Mouse (Mus musculus) kidney, embryonic 14.5 days (tissue): ENCODE measurements around the gene Ippk. TPM values are rescaled to one million over a fixed set of nuclear protein-coding genes. Genes with fewer than 3 reads are reported as not detected.

Source experiments
- ATAC-seq: fragments of 200-750 bp; cut with Nextera tagmentation; 2 replicates; pipeline ENCODE4 v1.8.0; 2017; ENCODE audit warnings: moderate number of reproducible peaks, mild to moderate bottlenecking, moderate TSS enrichment, moderate library complexity; ENCODE audit not compliant: low FRiP score, low TSS enrichment
- H3K27ac ChIP-seq: fragments of 300-500 bp; sonication (generic); 2 replicates; pipeline ENCODE4 v1.5.1; 2014; ENCODE audit warnings: low read depth, mild to moderate bottlenecking, low read length, moderate library complexity, mixed read lengths
- H3K27me3 ChIP-seq: fragments of 300-500 bp; sonication (generic); 2 replicates; pipeline ENCODE4 v1.6.1; 2014; ENCODE audit warnings: mild to moderate bottlenecking, low read length; ENCODE audit not compliant: control insufficient read depth, insufficient read depth
- H3K36me3 ChIP-seq: fragments of 300-500 bp; sonication (generic); 2 replicates; pipeline ENCODE4 v1.6.1; 2014; ENCODE audit warnings: low read length, mixed read lengths; ENCODE audit not compliant: control insufficient read depth, insufficient read depth
- H3K4me1 ChIP-seq: fragments of 300-500 bp; sonication (generic); 2 replicates; pipeline ENCODE4 v1.6.1; 2014; ENCODE audit warnings: low read length, mixed read lengths; ENCODE audit not compliant: control insufficient read depth, insufficient read depth
- H3K4me2 ChIP-seq: fragments of 300-500 bp; sonication (generic); replicated peaks from 2 replicates; pipeline ENCODE4 v1.6.1; 2014; ENCODE audit warnings: low read depth, mild to moderate bottlenecking, low read length
- H3K4me3 ChIP-seq: fragments of 300-500 bp; sonication (generic); 2 replicates; pipeline ENCODE4 v1.5.1; 2014; ENCODE audit warnings: mild to moderate bottlenecking, low read length
- H3K9ac ChIP-seq: fragments of 300-500 bp; sonication (generic); 2 replicates; pipeline ENCODE4 v1.6.1; 2014; ENCODE audit warnings: low read depth, mild to moderate bottlenecking, low read length, moderate library complexity
- H3K9me3 ChIP-seq: fragments of 300-500 bp; sonication (generic); 2 replicates; pipeline ENCODE4 v1.6.1; 2016; ENCODE audit warnings: low read length; ENCODE audit not compliant: control insufficient read depth
- WGBS: fragments of 180-500 bp; shearing (Covaris S2); extraction: QIAGEN DNeasy Blood & Tissue Kit; methylation state at CpG from one replicate; pipeline ENCODE4 v1.1.7; 2014; 5-methylcytosine and 5-hydroxymethylcytosine counted together
- polyA plus RNA-seq: library from polyadenylated mRNA; unstranded; fragments of >200 nt; fragmentation: Nextera tagmentation; extraction: Ambion mirVana; gene quantifications from 2 replicates; pipeline ENCODE4 v1.2.1, GENCODE M21; 2014

Gene Ippk
- 8.0 and 16.8 TPM in 2 replicates for polyA plus RNA-seq

DNA sequence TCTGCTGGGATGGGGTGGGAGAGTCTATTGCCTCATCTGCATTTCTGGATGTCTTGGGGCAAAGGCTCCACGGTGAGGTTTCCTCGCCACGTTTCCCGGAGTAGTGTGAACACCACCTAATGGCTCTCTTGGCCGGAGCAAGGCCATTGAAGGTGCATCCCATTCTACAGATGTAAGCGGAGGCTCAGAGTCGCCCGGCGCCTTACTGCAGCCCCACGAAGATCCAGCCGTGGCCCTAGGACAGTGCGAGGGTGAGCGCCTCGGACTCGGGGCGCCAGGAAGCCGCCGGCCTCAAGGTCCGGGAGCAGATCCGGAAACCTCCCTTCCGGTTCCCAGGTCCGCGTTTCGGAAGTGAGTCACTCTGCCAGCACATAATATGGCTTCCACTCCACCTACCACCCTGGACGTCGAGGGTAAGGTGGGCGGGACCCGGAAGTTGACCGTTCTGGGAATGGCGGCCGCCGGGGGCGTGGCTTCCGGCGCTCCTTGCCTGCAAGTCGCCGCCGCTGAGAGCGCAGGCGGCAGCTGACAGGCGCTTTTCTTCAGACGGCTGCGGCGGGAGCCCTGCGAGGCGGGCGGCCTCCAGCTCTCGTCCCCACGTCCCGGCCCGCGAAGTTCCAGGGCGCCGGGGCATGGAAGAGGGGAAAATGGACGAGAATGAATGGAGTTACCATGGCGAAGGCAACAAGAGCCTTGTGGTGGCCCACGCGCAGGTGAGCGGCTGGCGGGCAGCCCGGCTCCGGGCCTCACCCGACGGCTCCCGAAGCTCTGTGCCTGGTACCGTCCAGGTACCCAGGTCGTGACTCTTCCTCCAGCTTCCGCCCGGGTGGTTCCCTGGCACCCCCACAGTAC lies at the start of gene Ippk:
Gene Ippk, plus strand, starts transcription at position 496 of the 852 bp plus-strand sequence.
- Histone ChIP-seq H3K27me3 (no peaks in the 10 kb centered on the region), H3K27ac (peak within 1 kb of the TSS; percentile 78), H3K4me2 (peak within 1 kb of the TSS; percentile 64), H3K4me1 (peaks cover 13% of the 10 kb centered on the region), H3K36me3 (no peaks in the 10 kb centered on the region), H3K4me3 (peak within 1 kb of the TSS; percentile 94), H3K9me3 (no peaks in the 10 kb centered on the region; the same call in 1 of the 2 replicates), H3K9ac (peak within 1 kb of the TSS; percentile 84)
- under 1% methylated on average over 63 of the region's 69 CpGs for WGBS
- ATAC-seq = peak; percentile 98

DNA sequence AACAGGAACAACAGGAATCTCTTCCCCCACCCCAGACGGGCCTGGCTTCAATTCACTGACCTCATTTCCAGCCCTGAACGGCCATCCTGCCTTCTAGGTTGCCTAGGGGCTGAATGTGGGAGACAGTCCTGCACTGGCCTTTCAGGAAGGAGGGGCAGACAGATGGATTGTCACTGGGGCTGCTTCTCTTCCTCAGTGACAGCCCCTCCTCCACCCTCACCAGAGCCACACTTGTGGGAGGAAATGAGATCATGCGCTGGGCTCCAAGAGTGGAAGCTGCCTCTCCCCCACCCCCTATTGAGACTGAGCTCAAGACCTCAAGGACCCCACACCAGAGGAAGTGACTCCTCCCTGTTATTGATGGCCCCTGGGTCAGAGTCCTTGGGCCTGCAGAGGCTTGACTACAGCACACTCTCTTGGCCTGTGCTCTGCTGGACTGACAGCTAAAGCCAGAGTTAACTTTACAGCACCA lies 49.6 kb upstream of the Ippk start:
- H3K4me1 ChIP-seq = peaks cover 14% of the 10 kb centered on the region
- peaks cover 27% of the 10 kb centered on the region for H3K36me3 ChIP-seq
- H3K4me3 ChIP-seq = no peak overlapping the region
- no peak overlapping the region for H3K4me2 ChIP-seq
- no peaks in the 10 kb centered on the region for H3K27me3 ChIP-seq
- H3K9ac ChIP-seq = peak overlapping the region; percentile 31; the same call in 1 of the 2 replicates
- H3K27ac ChIP-seq = peak overlapping the region; percentile 86
- H3K9me3 ChIP-seq = no peaks in the 10 kb centered on the region
- peak; percentile 91 for ATAC-seq
- WGBS = 20% methylated on average over 3 of the region's 3 CpGs

DNA sequence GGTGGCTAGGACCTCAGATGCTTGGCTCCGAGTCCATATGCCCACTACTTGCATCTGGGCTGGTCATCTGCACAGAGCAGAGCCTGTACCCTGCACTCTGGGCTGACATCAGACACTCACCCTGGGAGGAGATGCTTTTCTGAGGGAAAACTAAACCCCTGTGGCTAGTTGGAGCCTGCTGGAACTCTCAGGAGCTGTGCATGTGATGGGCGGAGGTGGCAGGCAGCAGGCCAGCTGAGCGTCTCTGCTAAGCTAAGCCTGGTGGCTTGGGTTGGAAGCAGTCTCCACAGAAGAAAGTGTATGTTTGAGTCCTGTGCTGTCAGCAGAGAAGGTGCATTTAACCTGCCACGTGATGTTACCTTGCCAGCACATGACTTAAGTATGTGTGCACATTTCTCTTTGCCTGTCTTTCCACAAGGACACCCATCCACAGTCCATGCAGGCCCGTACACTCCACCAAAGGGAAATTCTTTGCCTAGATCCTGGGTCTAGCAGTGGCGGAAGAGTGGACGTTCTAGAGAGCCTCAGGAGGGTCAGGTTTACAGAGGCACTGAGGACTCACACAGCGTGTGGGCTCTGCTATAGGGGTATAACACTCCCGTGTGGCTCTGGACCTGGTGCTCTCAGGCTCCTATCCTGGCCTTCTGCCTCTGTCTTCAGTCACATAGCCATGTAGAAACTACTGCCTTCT lies 48.5 kb upstream of the Ippk start:
- Histone ChIP-seq H3K27me3 (no peaks in the 10 kb centered on the region), H3K36me3 (peaks cover 36% of the 10 kb centered on the region), H3K4me2 (no peak overlapping the region), H3K4me3 (no peak overlapping the region), H3K9ac (no peak overlapping the region), H3K4me1 (peaks cover 14% of the 10 kb centered on the region), H3K9me3 (no peaks in the 10 kb centered on the region), H3K27ac (no peak overlapping the region)
- 85% methylated on average over 9 of the region's 9 CpGs for WGBS
- no peak for ATAC-seq

DNA sequence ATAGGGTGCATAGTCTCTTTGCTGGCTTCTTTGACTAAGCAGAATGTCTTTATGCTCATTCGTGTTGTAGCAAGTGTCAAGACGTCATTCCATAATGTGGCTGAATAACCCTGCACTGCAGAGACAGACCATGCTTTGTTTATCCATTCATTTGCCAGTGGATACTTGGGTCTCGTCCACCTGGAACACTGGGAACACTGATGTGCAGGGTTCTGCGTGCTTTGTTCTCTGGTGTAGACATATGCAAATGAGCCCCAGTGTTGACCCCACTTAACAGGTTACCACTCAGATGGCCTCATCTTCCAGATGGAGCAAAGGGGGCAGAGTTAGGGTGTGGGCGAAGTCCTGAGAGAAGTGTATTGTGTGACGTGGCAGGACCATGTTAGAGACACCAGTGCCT lies 46.7 kb upstream of the Ippk start:
- peaks cover 11% of the 10 kb centered on the region for H3K4me1 ChIP-seq
- H3K9ac ChIP-seq = no peak overlapping the region
- peaks cover 52% of the 10 kb centered on the region for H3K36me3 ChIP-seq
- H3K4me2 ChIP-seq = no peak overlapping the region
- H3K27me3 ChIP-seq = no peaks in the 10 kb centered on the region
- ATAC-seq = no peak
- no peak overlapping the region for H3K27ac ChIP-seq
- 70% methylated on average over 6 of the region's 6 CpGs for WGBS
- no peak overlapping the region for H3K4me3 ChIP-seq
- no peaks in the 10 kb centered on the region for H3K9me3 ChIP-seq

DNA sequence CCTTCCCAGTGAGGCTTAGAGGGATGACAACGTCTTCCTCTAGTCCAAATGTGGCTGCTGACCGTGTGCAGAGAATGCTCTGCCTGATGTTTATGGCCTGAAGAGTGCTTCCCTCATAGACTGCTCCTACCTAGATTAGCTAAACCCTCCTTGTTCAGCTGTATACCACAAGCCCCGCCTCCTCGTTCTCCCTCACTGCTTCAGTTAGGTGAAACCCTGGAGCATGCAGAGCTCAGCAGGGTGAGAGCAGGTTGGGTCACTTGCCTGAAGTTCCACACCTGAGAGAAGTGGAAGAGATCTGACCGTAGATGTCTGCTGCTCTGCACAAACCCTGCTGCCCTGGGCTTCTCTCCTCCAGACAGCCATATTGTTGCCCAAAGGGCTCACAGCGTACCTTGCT lies 46.3 kb upstream of the Ippk start:
- Histone ChIP-seq H3K36me3 (peaks cover 52% of the 10 kb centered on the region), H3K9me3 (no peaks in the 10 kb centered on the region), H3K4me3 (no peak overlapping the region), H3K27me3 (no peaks in the 10 kb centered on the region), H3K27ac (no peak overlapping the region), H3K9ac (no peak overlapping the region), H3K4me2 (no peak overlapping the region), H3K4me1 (peaks cover 11% of the 10 kb centered on the region)
- 64% methylated on average over 6 of the region's 6 CpGs for WGBS
- ATAC-seq = peak; percentile 21; the same call in 1 of the 2 replicates

DNA sequence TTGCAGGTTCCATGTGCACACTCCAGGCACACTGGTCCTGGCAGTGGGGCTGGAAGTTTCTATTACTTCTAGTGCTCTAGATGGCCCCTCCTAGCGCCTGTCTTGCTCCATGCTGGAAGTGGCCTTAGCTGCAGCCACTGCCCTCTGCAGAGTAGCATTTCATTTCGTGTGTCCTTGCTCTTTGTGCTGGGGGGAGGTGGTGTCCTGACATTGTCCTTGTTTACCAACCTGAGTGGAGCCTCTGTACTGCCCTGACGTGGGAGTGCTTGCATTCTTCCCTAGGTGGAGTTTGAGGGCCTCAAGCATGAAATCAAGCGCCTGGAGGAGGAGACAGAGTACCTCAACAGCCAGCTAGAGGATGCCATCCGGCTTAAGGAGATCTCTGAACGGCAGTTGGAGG lies 43.4 kb upstream of the Ippk start:
- H3K4me1 ChIP-seq = no peaks in the 10 kb centered on the region
- no peaks in the 10 kb centered on the region for H3K9me3 ChIP-seq
- H3K9ac ChIP-seq = no peak overlapping the region
- no peak overlapping the region for H3K27ac ChIP-seq
- no peaks in the 10 kb centered on the region for H3K27me3 ChIP-seq
- 82% methylated on average over 6 of the region's 6 CpGs for WGBS
- H3K36me3 ChIP-seq = peaks cover 72% of the 10 kb centered on the region
- no peak for ATAC-seq
- no peak overlapping the region for H3K4me2 ChIP-seq
- H3K4me3 ChIP-seq = no peak overlapping the region

DNA sequence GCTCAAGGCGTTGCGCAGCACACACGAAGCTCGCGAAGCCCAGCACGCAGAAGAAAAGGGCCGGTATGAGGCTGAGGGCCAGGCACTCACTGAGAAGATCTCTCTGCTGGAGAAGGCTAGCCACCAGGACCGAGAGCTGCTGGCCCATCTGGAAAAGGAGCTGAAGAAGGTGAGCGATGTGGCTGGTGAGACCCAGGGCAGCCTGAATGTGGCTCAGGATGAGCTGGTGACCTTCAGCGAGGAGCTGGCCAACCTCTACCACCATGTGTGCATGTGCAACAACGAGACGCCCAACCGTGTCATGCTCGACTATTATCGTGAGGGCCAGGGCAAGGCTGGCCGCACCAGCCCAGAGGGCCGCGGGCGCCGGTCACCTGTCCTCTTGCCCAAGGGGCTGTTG lies 41.7 kb upstream of the Ippk start:
- no peaks in the 10 kb centered on the region for H3K4me1 ChIP-seq
- no peak overlapping the region for H3K4me2 ChIP-seq
- no peaks in the 10 kb centered on the region for H3K27me3 ChIP-seq
- no peak overlapping the region for H3K4me3 ChIP-seq
- peaks cover 88% of the 10 kb centered on the region for H3K36me3 ChIP-seq
- ATAC-seq = no peak
- H3K27ac ChIP-seq = no peak overlapping the region
- H3K9me3 ChIP-seq = no peaks in the 10 kb centered on the region
- 97% methylated on average over 20 of the region's 20 CpGs for WGBS
- no peak overlapping the region for H3K9ac ChIP-seq

DNA sequence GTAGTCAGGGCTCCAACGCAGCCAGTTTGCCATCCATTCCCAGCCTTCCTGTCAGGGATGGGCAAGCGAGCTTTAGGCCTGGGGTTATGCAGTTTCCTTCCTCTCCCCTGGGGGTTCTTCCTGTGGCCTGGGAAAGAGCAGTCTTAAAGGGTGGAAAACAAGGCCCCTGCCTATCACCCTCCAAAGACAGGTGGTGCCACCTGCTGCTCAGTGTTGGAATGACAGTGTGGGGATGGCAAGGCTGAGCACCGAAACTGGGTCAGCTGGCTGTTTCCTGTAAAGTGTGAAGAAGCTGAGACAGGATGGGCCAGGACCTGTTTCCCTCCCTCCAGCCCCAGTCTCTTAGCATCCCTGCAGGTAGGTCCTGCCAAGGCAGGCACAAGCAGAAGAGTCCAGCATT lies 39.8 kb upstream of the Ippk start:
- H3K27me3 ChIP-seq = no peaks in the 10 kb centered on the region
- no peak overlapping the region for H3K9ac ChIP-seq
- H3K4me2 ChIP-seq = no peak overlapping the region
- H3K27ac ChIP-seq = no peak overlapping the region; the same call in 1 of the 2 replicates
- H3K9me3 ChIP-seq = no peaks in the 10 kb centered on the region
- no peak overlapping the region for H3K4me3 ChIP-seq
- H3K4me1 ChIP-seq = no peaks in the 10 kb centered on the region
- H3K36me3 ChIP-seq = peaks cover 86% of the 10 kb centered on the region
- ATAC-seq = peak; percentile 47; the same call in 1 of the 2 replicates
- 23% methylated on average over 3 of the region's 3 CpGs for WGBS

DNA sequence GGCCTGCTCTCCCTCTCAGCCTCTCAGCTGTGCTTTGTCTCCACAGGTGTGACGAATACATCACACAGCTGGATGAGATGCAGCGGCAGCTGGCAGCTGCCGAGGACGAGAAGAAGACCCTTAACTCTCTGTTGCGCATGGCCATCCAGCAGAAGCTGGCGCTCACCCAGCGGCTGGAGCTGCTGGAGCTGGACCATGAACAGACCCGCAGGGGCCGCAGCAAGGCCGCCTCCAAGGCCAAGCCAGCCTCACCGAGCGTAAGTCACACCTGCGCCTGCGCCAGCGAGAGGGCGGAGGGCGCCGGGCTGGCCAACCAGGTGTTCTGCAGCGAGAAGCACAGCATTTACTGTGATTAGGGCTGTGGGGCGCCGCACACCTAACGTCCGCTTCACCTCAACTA lies 38.1 kb upstream of the Ippk start:
- ATAC-seq = no peak
- 93% methylated on average over 23 of the region's 23 CpGs for WGBS
- no peaks in the 10 kb centered on the region for H3K4me1 ChIP-seq
- H3K9me3 ChIP-seq = no peaks in the 10 kb centered on the region
- no peaks in the 10 kb centered on the region for H3K27me3 ChIP-seq
- no peak overlapping the region for H3K4me3 ChIP-seq
- H3K36me3 ChIP-seq = peaks cover 80% of the 10 kb centered on the region
- no peak overlapping the region for H3K9ac ChIP-seq
- no peak overlapping the region for H3K4me2 ChIP-seq
- no peak overlapping the region for H3K27ac ChIP-seq
